Mouse (Mus musculus) adrenal gland, postnatal 10 days (tissue): Measurements from ENCODE around the gene Mprip. TPM values are rescaled to one million over a fixed set of nuclear protein-coding genes. Genes with fewer than 3 reads are reported as not detected.

Experiments used
- DNase-seq: peaks from one replicate; pipeline ENCODE4 v3.0.0; 2021; ENCODE audit warnings: mixed read lengths
- total RNA-seq, 2 experiments: library from RNA; stranded (reverse); gene quantifications; 2 replicates each; pipeline ENCODE4 v1.2.3; 2021

Gene Mprip
- total RNA-seq, 2 experiments from 2014 or later, result 216 to 263 TPM

DNA sequence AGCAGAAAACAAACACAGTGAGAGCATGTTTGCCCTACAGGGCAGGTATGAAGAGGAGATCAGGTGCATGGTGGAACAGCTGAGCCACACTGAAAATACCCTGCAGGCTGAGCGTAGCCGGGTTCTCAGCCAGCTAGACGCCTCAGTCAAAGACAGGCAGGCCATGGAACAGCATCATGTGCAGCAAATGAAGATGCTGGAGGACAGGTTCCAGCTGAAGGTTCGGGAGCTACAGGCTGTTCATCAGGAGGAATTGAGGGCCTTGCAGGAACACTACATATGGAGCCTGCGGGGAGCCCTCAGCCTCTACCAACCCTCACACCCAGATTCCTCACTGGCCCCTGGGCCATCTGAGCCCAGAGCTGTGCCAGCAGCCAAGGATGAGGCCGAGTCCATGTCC, 99.7 kb downstream of the Mprip start:
- no peak for DNase-seq

DNA sequence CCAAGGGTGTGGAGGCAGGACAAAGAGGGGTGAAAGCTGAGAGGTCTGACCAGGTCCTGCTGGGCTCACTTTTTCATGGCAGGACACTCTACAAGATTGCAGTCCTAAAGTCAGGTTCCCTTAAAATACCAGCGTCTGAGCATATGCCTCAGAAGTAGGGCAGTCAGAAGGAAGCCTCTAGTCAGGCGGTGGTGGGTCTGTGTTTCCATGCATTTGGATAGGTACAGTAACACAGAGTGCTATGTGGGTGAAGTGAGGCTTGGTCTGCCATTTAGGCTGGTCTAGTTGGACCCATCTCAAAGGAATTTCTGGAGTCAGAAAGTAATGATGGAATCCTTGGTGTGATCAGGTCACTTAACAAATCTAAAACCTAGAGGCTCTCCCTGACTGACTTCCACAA, 108.2 kb downstream of the Mprip start:
- no peak for DNase-seq

DNA sequence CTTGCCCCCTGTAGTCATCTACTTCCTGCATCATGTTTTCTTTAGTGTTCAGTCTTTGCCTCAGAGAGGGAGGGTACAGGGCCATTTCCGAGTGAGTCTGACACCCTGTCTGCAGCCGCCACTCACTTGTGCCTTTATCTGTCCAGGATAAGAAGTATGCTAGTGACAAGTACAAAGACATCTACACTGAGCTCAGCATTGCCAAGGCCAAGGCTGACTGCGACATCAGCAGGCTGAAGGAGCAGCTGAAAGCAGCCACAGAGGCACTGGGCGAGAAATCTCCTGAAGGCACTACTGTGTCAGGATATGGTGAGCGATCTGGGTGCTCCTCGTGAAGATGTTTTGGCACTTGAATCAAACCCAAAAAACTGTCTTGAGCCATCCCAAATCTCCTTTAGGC, 108.6 kb downstream of the Mprip start:
- DNase-seq, result no peak

DNA sequence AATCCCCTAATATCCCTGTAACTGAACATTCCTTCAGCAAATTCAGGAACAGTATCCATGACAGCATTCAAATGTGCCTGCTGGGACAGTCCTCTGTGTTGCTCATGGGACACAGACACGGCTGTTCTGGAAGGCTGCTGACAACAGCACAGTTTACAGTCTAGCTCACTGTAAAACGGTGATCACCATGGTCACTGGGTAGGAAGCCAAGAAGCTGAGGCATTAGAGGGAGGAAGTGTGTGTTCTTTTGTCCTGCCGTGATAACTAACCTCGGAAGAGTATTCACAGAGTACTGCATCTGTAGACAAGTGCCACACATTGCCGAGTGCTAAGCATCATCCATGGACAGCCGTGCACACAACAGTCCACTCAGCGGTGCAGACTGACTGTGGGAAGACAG, 109.6 kb downstream of the Mprip start:
- no peak for DNase-seq

DNA sequence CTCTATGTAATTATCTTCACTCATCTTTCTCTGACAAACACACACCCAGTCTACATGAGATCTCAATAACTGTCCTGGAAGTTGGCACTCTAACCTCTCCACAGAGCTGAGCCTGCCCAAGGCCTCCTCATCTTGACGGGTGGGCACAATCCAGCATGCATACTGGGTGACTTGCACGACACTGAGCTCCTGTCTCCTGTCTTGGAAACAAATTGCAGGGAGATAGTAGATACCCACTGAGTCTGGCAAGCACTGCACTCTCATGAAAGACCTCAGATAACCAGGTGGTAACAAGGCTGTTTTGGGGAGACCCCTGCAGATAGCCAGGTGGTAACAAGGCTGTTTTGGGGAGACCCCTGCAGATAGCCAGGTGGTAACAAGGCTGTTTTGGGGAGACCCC, 111.2 kb downstream of the Mprip start:
- no peak for DNase-seq

DNA sequence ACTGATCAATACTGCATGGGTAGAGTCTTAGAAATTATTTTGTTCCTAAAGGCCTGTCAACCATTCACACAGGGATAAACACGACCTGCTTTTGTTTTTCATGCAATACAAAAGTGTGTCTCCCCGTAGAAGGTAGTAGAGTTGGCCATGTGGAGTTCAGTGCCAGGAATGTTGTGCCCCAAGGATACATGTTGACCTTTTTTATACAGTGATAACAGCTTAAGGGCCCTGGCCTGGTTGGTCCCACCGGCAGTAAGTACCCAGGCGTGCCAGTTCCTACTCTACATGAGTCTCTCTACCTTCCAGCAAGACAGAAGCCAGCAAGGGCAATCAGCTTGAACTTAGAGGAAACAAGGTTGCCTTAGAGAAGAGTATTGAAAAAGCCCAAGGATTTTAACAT, 111.8 kb downstream of the Mprip start:
- DNase-seq, result no peak

DNA sequence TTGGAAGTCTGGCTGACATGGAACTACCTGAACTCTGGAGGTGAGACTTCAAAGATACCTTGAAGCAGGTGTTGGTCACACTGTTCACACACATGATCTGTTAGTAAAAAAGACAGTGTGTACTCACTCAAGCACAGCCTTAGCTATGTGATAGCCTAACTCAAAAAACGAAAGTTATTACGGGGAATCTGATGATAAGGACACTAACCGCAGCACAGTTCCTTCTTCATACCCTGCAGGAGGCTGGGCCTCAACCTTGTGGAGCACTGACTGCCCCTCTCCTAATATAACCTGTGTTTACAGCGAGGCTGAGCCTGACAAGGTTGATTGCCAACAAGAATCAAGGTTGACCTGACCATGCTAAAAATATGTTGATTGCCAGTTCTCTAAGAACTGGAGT, 113.4 kb downstream of the Mprip start:
- DNase-seq, result no peak

DNA sequence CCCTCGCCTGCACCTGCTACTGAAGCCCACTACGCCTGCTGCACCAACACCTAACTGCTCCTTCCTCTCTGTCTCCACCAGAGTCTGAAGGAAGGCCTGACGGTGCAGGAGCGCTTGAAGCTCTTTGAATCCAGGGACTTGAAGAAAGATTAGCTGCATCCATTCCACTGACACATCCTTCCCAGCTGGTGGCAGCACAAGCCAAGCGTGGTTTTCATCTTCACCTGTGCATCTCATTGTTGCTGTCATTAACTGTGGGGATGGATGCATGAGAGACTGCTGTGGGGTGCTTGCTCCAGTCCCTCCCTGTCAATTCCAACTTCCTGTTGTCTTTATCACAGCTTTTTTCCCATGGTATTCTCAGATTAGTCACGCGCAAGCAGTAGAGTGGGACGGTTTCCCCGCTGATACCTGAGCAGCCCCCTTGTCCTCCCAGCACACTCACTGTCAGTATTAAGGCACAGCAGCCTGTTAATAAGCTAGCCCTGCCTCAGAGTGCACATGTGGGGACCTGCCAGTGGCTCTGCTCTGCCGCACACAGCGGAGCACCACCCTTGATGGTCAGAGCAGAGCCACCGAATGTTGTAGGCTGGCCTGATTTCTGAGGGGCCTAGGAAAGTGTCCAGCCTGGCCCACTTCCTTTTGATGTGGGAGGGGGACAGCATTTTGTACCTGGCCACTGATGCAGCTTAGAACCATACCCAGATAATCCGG, 114.5 kb downstream of the Mprip start:
- no peak for DNase-seq

DNA sequence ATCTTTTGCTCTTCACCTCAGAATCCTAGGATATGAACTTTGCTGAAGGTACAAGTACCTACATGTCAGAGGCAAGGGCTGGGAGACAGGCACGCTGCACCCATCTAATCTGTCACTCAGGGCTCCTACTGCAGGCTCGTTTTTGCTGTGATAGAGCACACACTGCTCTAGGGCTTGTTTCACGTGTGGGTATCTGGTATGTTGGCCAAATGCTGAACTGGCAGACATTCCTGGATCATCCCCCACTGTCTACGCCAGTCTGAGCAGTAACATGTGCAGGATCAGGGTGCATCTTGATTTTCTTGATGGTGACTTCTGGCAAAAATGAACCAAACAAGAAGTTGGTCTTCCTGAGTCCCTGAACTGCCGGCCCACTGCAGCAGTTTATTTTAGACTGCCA, 116.2 kb downstream of the Mprip start:
- DNase-seq, result no peak

DNA sequence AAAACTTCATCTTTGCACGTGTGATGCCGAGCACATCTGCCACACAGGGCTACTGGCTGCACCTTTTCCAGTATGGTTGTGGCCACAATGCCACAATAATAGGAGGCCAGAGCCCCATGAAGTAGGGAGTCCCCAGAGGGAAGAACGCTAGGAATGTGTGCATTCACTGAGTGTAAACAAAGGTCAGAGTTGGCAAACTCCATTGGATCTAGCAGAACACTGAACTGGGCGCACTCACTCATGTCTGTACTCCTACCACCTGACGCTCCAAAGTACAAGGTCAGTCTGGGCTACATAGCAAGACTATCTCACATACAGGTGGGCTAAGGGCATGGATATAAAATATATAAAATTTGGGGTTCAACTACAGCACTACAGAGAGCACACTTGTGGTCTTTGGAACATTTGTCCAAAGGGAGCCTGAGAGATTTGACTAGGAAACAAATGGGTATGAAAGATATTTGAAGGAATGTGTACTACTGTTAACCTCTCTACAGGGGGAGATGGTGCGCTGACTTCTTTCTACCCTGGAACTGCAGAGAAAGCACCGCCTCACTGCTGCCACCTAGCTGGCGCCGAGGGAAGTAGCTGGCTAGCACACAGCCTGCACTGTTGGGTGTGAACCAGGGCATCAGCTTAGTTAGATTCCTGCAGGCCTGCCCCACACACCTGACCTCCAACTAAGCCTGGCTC, 117.2 kb downstream of the Mprip start:
- peak; percentile 88 for DNase-seq

DNA sequence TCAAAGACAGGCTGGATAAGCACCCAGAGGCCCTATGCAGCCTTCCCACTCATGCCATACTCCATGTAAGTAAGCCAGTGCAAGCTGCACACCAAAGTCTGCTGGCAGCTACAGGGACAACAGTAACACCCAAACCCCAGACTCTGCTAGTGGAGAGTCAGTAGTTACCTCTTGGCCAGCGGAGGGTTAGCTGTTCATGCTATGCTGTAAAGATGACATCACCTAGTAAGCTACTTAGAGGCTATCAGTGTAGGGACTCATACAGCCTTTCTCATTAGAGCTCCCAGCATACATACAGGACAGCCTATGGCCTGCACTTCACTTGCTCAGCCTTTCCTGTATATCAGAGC, 117.7 kb downstream of the Mprip start:
- no peak for DNase-seq

DNA sequence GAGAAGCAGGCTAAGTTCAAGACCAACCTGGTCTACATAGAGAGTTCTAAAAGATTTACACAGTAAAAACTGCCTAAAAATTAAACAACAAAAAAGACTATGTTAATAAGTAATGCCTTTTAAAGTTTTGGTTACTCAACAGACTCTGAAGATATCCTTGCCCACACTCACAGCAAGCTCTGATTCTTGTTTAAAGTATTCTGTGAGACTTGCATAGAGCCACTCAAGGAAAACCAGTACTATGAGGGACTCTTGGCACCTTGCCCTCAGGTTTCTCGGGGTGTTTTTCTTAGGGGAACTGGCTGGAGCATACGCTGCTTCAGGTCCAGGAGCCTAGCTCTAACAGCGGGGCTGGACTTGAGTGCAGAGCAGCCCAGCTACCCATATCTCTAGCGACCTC, 118.3 kb downstream of the Mprip start:
- DNase-seq, result no peak

DNA sequence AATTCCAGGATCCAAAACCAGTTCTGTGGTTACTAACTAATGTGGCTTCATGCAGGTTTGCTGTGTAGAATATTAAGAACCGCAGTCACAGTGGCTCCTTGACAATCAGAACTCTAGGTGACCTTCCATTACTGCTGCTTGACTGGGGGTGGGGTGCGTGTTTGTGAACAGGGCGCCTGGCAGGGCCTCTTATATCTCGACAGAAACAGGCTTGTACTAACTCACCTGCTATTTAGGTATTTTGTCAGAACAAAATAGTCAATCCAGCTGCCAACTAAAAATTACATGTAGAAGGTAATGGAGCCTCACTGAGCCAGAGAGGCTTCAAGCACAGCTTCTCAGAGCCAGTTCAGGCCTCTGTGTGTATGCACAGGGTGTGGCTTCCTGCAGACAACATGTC, 119.1 kb downstream of the Mprip start:
- no peak for DNase-seq

DNA sequence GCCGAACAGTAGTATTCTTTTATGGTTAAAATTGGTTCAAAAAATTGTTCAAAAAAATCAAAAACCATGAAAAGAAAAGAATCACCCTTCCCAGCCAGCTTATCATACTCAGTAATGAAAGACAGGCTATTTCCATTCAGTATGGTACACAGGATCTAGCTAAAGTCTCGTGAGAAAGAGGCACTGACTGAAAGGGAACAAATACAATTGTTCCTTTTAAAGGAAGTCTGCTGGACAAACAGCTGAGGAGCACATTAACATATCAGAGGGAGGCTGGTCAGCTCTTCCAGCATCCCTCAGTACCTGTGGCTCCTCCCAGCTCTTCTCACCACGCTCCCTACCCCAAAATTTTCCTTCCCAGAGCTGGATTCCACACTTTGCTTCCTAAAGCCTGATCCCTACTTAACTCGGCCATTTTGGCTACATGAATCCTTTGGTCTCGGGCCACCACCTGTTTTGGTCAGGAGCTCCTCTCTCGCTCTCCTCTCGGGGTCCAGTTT, 121.0 kb downstream of the Mprip start:
- no peak for DNase-seq

DNA sequence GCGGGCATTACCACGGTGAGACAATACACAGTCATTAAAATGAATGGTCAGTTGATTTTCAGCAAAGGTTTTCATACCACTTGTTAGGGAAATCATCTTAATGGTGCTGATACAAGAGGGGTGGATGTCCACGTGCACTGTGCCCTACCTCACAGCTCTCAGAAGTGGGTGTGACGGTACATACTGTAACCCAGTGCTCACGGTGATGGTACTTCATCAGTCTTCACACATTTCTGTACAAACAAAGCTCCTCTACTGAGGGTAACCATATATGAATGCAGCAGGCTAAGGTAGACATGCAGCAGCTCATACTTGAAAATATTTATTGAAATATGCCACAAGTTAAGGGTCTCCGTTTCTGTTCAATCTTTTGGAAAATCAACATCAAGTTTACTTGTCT, 122.5 kb downstream of the Mprip start:
- DNase-seq, result no peak

DNA sequence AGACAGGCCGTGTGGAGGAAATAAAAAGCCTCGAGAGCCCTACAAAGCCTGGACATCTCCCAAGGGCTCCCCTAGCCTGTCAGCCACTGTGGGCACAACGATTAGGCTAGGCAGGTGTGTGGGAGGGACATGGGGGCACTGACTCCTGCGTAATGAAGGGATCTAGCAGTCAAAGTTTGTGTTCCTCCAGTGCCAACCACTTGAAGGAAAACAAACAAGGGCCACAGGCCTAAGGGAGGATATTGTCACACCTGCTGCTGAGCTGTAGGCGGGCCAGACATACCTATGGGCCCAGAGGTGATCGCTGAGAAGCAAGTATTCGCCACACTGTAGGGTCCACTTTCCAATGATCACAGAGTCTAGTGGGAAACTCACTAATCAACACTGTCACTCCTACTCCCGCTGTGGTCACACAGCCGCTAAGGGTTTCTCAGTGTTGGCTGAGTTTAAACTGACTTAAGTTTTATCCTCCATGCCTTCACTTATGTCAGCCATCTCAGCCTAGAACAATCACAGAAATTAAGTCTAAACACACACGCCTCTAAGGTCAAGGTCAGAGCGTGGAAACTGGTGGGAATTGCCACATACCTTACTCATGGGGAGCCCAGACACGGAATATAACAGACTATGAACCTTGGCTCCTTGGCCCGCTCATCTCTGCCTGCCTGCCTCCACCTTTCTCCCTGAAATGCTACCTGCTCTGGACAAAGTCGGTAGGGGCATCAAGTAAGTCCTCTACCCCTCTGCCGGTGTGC, 125.5 kb downstream of the Mprip start:
- no peak for DNase-seq

DNA sequence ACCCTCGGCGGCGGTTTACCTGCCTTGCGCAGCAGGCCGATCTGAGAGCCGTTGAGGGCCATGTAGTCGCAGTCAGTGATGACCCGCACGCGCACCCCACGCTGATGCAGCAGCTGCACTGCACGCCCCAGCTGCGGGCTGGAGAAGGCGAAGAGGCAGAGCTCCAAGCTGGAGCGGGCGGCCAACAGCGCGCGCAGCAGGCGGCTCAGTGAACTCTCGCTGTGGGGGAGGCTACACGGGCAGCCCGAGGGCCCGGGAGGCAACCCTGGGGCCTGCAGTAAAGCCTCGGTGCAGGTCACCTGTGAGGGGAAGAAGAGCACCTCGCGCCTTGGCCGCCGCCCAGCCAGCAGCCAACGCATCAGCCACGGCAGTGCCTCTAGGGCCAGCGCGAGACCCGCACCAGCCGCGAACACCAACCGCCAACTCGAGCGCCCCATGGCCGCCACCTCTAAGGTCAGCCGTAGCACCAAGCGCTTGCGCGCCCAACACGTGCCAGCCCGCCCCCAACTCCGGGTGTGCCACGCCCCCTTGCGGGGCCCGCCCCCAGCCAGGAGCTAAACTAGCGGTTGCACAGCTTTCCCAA, 126.2 kb downstream of the Mprip start, which contains the start of gene Pld6:
Pld6 (minus strand) TSS at position 447 of the 583 bp plus-strand sequence.
- peak; percentile 81 for DNase-seq

DNA sequence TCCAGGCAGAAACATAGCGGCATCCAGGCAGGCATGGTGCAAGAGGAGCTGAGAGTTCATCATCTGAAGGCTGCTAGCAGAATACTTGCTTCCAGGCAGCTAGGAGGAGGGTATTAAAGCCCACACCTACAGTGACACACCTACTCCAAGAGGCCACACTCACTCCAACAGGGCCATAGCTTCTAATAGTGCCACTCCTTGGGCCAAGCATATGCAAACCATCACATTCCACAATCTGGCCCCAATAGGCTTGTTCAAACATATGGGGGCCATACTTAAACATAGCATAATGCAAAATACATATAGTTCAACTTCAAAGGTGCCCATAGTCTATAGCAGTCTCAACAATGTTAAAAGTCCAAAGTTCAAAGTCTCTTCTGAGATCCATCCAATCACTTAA, 128.2 kb downstream of the Mprip start:
- DNase-seq, result no peak

DNA sequence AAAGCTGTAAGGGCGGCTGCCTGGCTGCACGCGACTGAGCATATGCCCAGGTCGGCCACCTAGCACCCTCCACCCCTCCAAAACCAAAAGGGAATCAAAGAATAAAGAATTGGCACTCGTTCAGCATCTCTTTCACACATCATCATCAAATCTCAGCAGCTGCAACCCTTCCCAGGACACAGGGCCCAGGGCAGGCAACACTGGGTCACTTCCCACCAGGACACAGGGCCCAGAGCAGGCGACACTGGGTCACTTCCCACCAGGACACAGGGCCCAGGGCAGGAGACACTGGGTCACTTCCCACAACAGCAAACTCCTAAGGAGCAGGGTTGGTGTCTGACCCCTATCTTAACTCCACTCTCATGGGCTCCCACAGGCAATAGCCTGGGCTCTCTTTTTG, 132.3 kb downstream of the Mprip start:
- no peak for DNase-seq

DNA sequence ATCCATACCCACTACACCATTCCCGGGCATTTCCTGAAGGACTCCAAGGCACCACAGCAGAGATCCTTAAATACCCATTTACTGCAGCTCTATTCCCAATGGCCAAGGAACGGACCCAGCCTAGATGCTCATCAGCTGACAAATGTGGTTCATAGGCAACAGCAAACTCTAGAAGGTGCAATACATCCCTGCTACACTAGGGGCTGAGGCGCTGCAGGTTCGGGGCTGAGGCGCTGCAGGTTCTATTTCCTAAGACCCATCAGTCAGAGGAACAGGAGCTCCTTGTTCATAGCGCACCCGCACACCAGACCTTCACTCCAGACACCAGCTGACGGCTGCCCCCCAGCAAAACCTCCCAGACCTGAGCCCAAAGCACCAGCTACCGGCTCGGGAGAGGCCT, 139.3 kb downstream of the Mprip start:
- no peak for DNase-seq

DNA sequence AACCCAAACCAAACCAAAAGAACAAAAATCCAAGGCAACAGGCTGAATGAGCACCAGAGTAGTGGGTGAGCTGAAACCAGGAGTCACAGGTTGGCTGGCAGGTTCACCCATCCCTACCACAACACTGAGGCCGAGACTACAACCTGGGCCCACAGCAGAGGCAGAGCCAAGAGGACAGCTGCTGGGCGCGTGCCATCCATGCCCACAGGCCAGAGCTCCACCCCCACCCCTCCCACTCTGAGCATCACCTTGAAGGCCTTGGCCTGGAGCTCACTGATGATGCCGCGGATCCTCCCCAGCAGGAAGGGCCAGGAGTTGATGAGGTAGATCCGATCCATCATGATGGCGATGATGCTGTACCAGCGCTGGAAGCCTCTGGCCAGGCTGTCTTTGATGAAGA, 140.8 kb downstream of the Mprip start:
- no peak for DNase-seq

DNA sequence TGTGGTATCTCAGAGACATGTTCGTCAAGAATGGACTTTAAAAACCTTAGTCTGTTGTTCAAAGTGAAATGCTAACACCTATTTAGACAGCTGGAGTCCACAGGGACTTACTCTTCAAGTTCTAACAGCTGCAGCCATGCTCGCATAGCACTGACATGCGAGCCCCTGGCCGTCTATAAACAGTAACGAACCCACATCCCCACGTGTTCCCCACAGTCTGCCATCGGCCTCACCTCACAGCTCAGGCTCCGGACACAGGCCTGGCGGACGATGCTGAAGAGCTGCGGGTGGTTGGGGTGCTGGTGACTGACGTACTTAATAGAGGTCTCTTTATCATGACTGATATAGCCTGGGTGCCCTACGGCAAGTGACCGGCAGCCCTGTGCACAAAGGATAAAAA, 142.4 kb downstream of the Mprip start:
- no peak for DNase-seq
